In genomic region chr14:27440921-27441320, GRCm38 (mm10) we compare ENCODE assay signal across 12 mouse cellular contexts. TPM values are rescaled to one million over a fixed set of nuclear protein-coding genes. Genes with fewer than 3 reads are reported as not detected.
A peak's percentile ranks its signal among the peaks of the same experiment; 100 is the strongest.
DNase-seq lines count a peak whose midpoint lies in the region; ATAC-seq and TF ChIP-seq lines count a peak whose summit lies in the region.
"Had no signal": no experiment of that assay in that cellular context is flagged by ENCODE, and none has a peak within 500 bp of the region (broad histone marks: within the 10 kb centered on the region; RNA-seq: fewer than 3 reads in every experiment).

No protein-coding gene starts in this region.

- peak; percentile 54 for TF ChIP-seq CTCF in intestine, postnatal 0 days (IDR thresholded peaks at IDR 0.05; ENCODE audit: low read depth)

- H3K36me3 ChIP-seq in intestine, postnatal 0 days (ENCODE audit: control insufficient read depth, insufficient read depth) = peaks cover 30% of the 10 kb centered on the region
- 0 out of 2 replicates have a peak, but pooled peaks cover 2% of the 10 kb centered on the region for H3K36me3 ChIP-seq in intestine, embryonic 16.5 days (ENCODE audit: control insufficient read depth, insufficient read depth, low read length)

- H3K4me2 ChIP-seq in intestine, postnatal 0 days (replicated peaks; ENCODE audit: low read depth) = no peak overlapping the region
- no peak overlapping the region for H3K4me2 ChIP-seq in intestine, embryonic 16.5 days (ENCODE audit: low read depth, low read length)
- H3K4me2 ChIP-seq: liver, embryonic 13.5 days had no signal

- peak; percentile 27 for DNase-seq in thymus, postnatal 0 days (ENCODE audit: low spot score)
- no peak for DNase-seq in thymus, postnatal 36 days
- DNase-seq in R1 (ENCODE audit: low read depth, low spot score) = peak; percentile 74
- DNase-seq in retina, embryonic 14.5 days (ENCODE audit: low spot score) = peak; percentile 53
- DNase-seq in heart, postnatal 25 days (ENCODE audit: low spot score) = no peak
- DNase-seq in gastrocnemius, postnatal 36 days = no peak
- DNase-seq: kidney, postnatal 4 days; liver, embryonic 13.5 days; right cerebral cortex, postnatal 4 days had no signal

- no peak overlapping the region for H3K9ac ChIP-seq in intestine, postnatal 0 days (ENCODE audit: low read depth, low read length)
- no peak overlapping the region for H3K9ac ChIP-seq in intestine, embryonic 16.5 days (ENCODE audit: low read depth, low read length)
- H3K9ac ChIP-seq: liver, embryonic 13.5 days had no signal

- no peaks in the 10 kb centered on the region for H3K27me3 ChIP-seq in intestine, postnatal 0 days (replicated peaks; ENCODE audit: control insufficient read depth, insufficient read depth, low read length)
- H3K27me3 ChIP-seq in intestine, embryonic 16.5 days (replicated peaks; ENCODE audit: control insufficient read depth, insufficient read depth, low read length) = no peaks in the 10 kb centered on the region
- H3K27me3 ChIP-seq: liver, embryonic 13.5 days had no signal

- intact Hi-C loops in heart, postnatal 25 days (cut with DNase I) = no loop called here
- intact Hi-C loops in gastrocnemius, postnatal 36 days (cut with DNase I) = no loop called here

- ATAC-seq in intestine, postnatal 0 days = no peak
- no peak for ATAC-seq in intestine, embryonic 16.5 days

- no peak overlapping the region for H3K4me3 ChIP-seq in intestine, postnatal 0 days (ENCODE audit: low read depth, low read length)
- H3K4me3 ChIP-seq in intestine, embryonic 16.5 days (ENCODE audit: low read length) = no peak overlapping the region
- H3K4me3 ChIP-seq: liver, embryonic 13.5 days; myocyte had no signal

- H3K9me3 ChIP-seq in intestine, postnatal 0 days (ENCODE audit: control insufficient read depth) = no peaks in the 10 kb centered on the region
- H3K9me3 ChIP-seq in intestine, embryonic 16.5 days (ENCODE audit: control insufficient read depth, low read length) = no peaks in the 10 kb centered on the region
- H3K9me3 ChIP-seq: liver, embryonic 13.5 days had no signal

- no peak overlapping the region for H3K27ac ChIP-seq in intestine, postnatal 0 days (ENCODE audit: low read depth, low read length)
- H3K27ac ChIP-seq in intestine, embryonic 16.5 days (ENCODE audit: low read length) = no peak overlapping the region
- H3K27ac ChIP-seq: liver, embryonic 13.5 days had no signal

- H3K4me1 ChIP-seq in intestine, postnatal 0 days (replicated peaks; ENCODE audit: control insufficient read depth, insufficient read depth, low read length) = no peaks in the 10 kb centered on the region
- H3K4me1 ChIP-seq in intestine, embryonic 16.5 days (ENCODE audit: control insufficient read depth, insufficient read depth, low read length) = no peaks in the 10 kb centered on the region
- H3K4me1 ChIP-seq: liver, embryonic 13.5 days had no signal

RNA-seq across cellular contexts. Expression of gene Fam208a, which starts 12.3 kb away (rescaled TPM):
- 4.9 and 6.5 TPM in 2 replicates for polyA plus RNA-seq in intestine, postnatal 0 days (2015; fragmentation: Nextera tagmentation; extraction: Ambion mirVana)
- polyA plus RNA-seq in intestine, embryonic 16.5 days (2015; fragmentation: Nextera tagmentation; extraction: Ambion mirVana) = 5.2 and 5.6 TPM in 2 replicates
- 11.1 and 16.7 TPM in 2 replicates for polyA plus RNA-seq in thymus, postnatal 0 days (2015; fragmentation: Nextera tagmentation; extraction: Ambion mirVana)
- total RNA-seq in heart, postnatal 25 days (2021) = 10 to 100 TPM; 10.2 to 12.4 TPM
- 1 to 10 TPM; 4.5 to 4.9 TPM for total RNA-seq in gastrocnemius, postnatal 36 days (2021)

Comparison
In these comparisons a context has a peak if more than half of its experiments do, and no peak if none do; other contexts are left out.
1. DNase-seq: peak in thymus, postnatal 0 days (single experiment), R1 (single experiment) and retina, embryonic 14.5 days (single experiment); none in thymus, postnatal 36 days (0 of 2), heart, postnatal 25 days (single experiment) and gastrocnemius, postnatal 36 days (0 of 2).